Mouse (Mus musculus) MEL (cell line): Measurements from ENCODE around the gene Ola1.

Source experiments
- EP300 ChIP-seq, 2 experiments: IDR thresholded peaks; 2 replicates each; pipeline ENCODE4 v1.6.1; 2011; ENCODE audit warnings: improper control_type of control experiment in 2 of 2, low read length in 2 of 2, low read depth in 1 of 2, mild to moderate bottlenecking in 1 of 2
- GATA1 ChIP-seq: IDR thresholded peaks from 2 replicates; pipeline ENCODE4 v1.6.1; 2011; ENCODE audit warnings: low read depth, low read length, improper control_type of control experiment
- POLR2A ChIP-seq, 2 experiments: IDR thresholded peaks; 2 replicates each; pipeline ENCODE4 v1.6.1; 2011 to 2012; ENCODE audit warnings: low read length in 2 of 2, mild to moderate bottlenecking in 2 of 2, control low read depth in 1 of 2, improper control_type of control experiment in 1 of 2, low read depth in 1 of 2, moderate library complexity in 1 of 2; ENCODE audit not compliant: control insufficient read depth in 1 of 2, insufficient read depth in 1 of 2, poor library complexity in 1 of 2

- TF ChIP-seq GATA1 (no peak), POLR2A (IDR thresholded peaks at IDR 0.05; ENCODE audit: control insufficient read depth in 1 of 2, insufficient read depth in 1 of 2, low read depth in 1 of 2, low read length in 2 of 2, poor library complexity in 1 of 2) (no peak), EP300 (IDR thresholded peaks at IDR 0.05; ENCODE audit: low read depth in 1 of 2, low read length in 2 of 2) (no peak)
Measured at GRCm38 (mm10) chr2:73059550-73060258, 159.0 kb downstream of the Ola1 start.
